Mouse (Mus musculus): Measurements from ENCODE around the gene D630045J12Rik. TPM values are rescaled to one million over a fixed set of nuclear protein-coding genes. Genes with fewer than 3 reads are reported as not detected.
A peak's percentile ranks its signal among the peaks of the same experiment; 100 is the strongest.

The D630045J12Rik gene
- total and polyA plus RNA-seq, 3 experiments = 2.5 to 6.2 TPM; not detected in 1

- no peaks in the 10 kb centered on the region for H3K27me3 ChIP-seq (ENCODE audit: control insufficient read depth in 1 of 2, insufficient read depth in 2 of 2, low read length in 2 of 2)
- H3K36me3 ChIP-seq (ENCODE audit: control insufficient read depth in 1 of 2, insufficient read depth in 2 of 2, low read length in 2 of 2) = peaks cover 0 to 10% of the 10 kb centered on the region in 2 experiments; a peak in 2 of 4 replicates
- H3K9me3 ChIP-seq (replicated peaks; ENCODE audit: insufficient read depth, low read length) = no peaks in the 10 kb centered on the region
- TF ChIP-seq MYC (IDR thresholded peaks at IDR 0.05; ENCODE audit: low read depth, low read length) (peak; percentile 67; the same call in 1 of the 2 replicates), E2F4 (IDR thresholded peaks at IDR 0.05; ENCODE audit: borderline replicate concordance, low read depth, low read length) (0 out of 2 replicates have a peak, but pooled peaks have one; percentile 10), ZKSCAN1 (IDR thresholded peaks at IDR 0.05; ENCODE audit: low read depth, low read length) (no peak), MAZ (IDR thresholded peaks at IDR 0.05; ENCODE audit: low read depth, low read length) (0 out of 2 replicates have a peak, but pooled peaks have one; percentile 21), CHD1 (IDR thresholded peaks at IDR 0.05; ENCODE audit: low read depth, low read length) (no peak), SIN3A (IDR thresholded peaks at IDR 0.05; ENCODE audit: low read length) (peak; percentile 51; the same call in 1 of the 2 replicates), ELF1 (IDR thresholded peaks at IDR 0.05; ENCODE audit: low read depth, low read length) (no peak), UBTF (IDR thresholded peaks at IDR 0.05; ENCODE audit: borderline replicate concordance, insufficient read depth, low read depth, low read length) (0 out of 2 replicates have a peak, but pooled peaks have one; percentile 67), POLR2A (IDR thresholded peaks at IDR 0.05; ENCODE audit: control insufficient read depth in 1 of 2, insufficient read depth in 1 of 2, low read depth in 1 of 2, low read length in 2 of 2, poor library complexity in 1 of 2) (peak; percentile 72 to 95; a peak in 3 of 4 replicates), ZMIZ1 (IDR thresholded peaks at IDR 0.05; ENCODE audit: low read depth, low read length) (peak; percentile 83), ZNF384 (IDR thresholded peaks at IDR 0.05; ENCODE audit: low read depth, low read length) (no peak), POLR2AphosphoS2 (IDR thresholded peaks at IDR 0.05; ENCODE audit: low read length) (peak; percentile 65; the same call in 1 of the 2 replicates), MYB (IDR thresholded peaks at IDR 0.05; ENCODE audit: low read depth, low read length) (no peak), USF2 (IDR thresholded peaks at IDR 0.05; ENCODE audit: borderline replicate concordance in 1 of 2, insufficient read depth in 1 of 2, low read depth in 1 of 2, low read length in 2 of 2) (no peak), TCF12 (IDR thresholded peaks at IDR 0.05; ENCODE audit: low read depth, low read length) (peak; percentile 56), TBP (IDR thresholded peaks at IDR 0.05; ENCODE audit: low read depth, low read length) (peak; percentile 44), NELFE (IDR thresholded peaks at IDR 0.05; ENCODE audit: low read depth, low read length) (peak; percentile 81), MAX (IDR thresholded peaks at IDR 0.05; ENCODE audit: low read length) (peak; percentile 86), MXI1 (IDR thresholded peaks at IDR 0.05; ENCODE audit: low read depth, low read length) (peak; percentile 80; the same call in 1 of the 2 replicates)
- no peaks in the 10 kb centered on the region; the same call in 1 of the 2 replicates for H3K79me2 ChIP-seq (ENCODE audit: control insufficient read depth, insufficient read depth, low read length, poor library complexity)
- peak within 1 kb of the TSS; percentile 67 to 93 for H3K4me3 ChIP-seq (ENCODE audit: control insufficient read depth in 1 of 2, insufficient read depth in 1 of 2, low read depth in 2 of 2, low read length in 2 of 2)
- H3K27ac ChIP-seq (ENCODE audit: control insufficient read depth, low read depth, low read length) = no peak within 1 kb of the TSS
- H3K4me1 ChIP-seq (ENCODE audit: control insufficient read depth in 1 of 2, insufficient read depth in 2 of 2, low read length in 2 of 2) = peaks cover 0 to 8% of the 10 kb centered on the region in 2 experiments; a peak in 2 of 4 replicates
- peak within 1 kb of the TSS; percentile 92 for H3K9ac ChIP-seq (ENCODE audit: control insufficient read depth, low read depth, low read length, poor library complexity, severe bottlenecking)
- DNase-seq (ENCODE audit: low read depth, low spot score) = peak; percentile 79
Measured at GRCm38 (mm10) chr6:38298761-38299401, 45.1 kb upstream of the D630045J12Rik start, which contains the start of gene Zc3hav1l. TSS of gene Zc3hav1l (minus strand) at chr6:38299259.
